Mouse (Mus musculus) C2C12 (cell line): ENCODE results near the gene Rdh9.

Experiments used
- CTCF ChIP-seq: IDR thresholded peaks from one replicate; pipeline ENCODE4 v1.5.1; 2011; ENCODE audit not compliant: control insufficient read depth, insufficient read depth, insufficient read length
- MAX ChIP-seq: IDR thresholded peaks from one replicate; pipeline ENCODE4 v1.6.1; 2011; ENCODE audit warnings: mild to moderate bottlenecking, control low read depth
- MYOD1 ChIP-seq: IDR thresholded peaks from one replicate; pipeline ENCODE4 v1.6.1; 2011; ENCODE audit warnings: low read depth; ENCODE audit not compliant: control insufficient read depth, insufficient read length

DNA sequence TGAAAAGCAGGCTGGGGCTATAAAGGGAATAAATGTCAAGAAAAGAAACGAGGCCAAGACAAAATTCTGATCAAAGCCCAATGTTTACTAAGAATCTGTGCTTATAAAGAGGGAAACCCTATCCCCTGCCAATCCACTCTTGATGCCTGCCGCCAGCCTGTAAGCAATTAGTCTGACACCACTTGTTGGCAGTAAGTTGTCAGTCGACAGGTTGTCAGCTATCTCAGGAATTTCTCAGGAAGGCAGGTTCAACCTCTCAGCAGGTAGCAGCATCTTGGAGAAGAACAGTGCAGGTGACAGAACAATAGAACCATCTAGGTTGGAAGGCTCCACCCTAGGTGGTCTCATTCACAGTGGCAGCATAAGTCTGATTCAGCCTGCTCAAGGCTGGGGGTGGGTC, 52.9 kb downstream of the Rdh9 start:
- TF ChIP-seq CTCF (no peak), MYOD1 (no peak), MAX (no peak)
